Mouse (Mus musculus): Measurements from ENCODE around the gene Ddc. TPM values are rescaled to one million over a fixed set of nuclear protein-coding genes. Genes with fewer than 3 reads are reported as not detected.

The Ddc gene
- total and polyA plus RNA-seq, 3 experiments = 0.13 to 3.0 TPM; not detected in 1

DNA sequence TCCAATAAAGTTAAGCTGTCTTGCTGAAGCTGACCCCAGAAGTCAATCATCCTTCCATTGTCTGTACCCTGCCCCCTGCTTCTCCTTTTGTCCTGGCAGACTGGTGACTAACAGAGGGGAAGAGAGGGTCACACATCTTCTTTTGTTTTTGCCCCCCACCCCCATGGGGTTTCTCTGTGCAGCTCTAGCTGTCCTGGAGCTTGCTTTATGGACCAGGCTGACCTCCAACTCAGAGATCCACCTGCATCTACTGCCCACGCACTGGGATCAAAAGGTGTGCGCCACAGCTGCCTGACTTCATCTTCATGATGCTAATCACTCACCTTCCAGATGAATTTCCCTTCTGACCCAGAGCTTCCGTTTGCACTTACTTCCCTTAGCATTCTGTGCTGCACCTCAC, 26.0 kb upstream of the Ddc start:
- DNase-seq (ENCODE audit: low spot score) (no peak), ATAC-seq (ENCODE audit: extremely low read depth, insufficient number of reproducible peaks, low FRiP score, poor library complexity, severe bottlenecking) (no peak)
- H3K36me3 ChIP-seq (replicated peaks) = no peaks in the 10 kb centered on the region
- no peak overlapping the region for H3K4me3 ChIP-seq (ENCODE audit: low read depth, low read length)
- no peaks in the 10 kb centered on the region for H3K9me3 ChIP-seq (replicated peaks)
- no peak for TF ChIP-seq CTCF (IDR thresholded peaks at IDR 0.05; ENCODE audit: low read depth, low read length)
- TF ChIP-seq POLR2AphosphoS5 (IDR thresholded peaks at IDR 0.05; ENCODE audit: insufficient replicate concordance, low read depth, low read length) = no peak
- no peak for TF ChIP-seq TAL1 (conservative IDR thresholded peaks at IDR 0.05; ENCODE audit: low read depth, low read length)
- no peak for TF ChIP-seq GATA2 (IDR thresholded peaks at IDR 0.05; ENCODE audit: borderline replicate concordance, low read depth, low read length)
- TF ChIP-seq GATA1 (IDR thresholded peaks at IDR 0.05; ENCODE audit: borderline replicate concordance, low read length) = no peak
- peaks cover 56% of the 10 kb centered on the region for H3K27me3 ChIP-seq (ENCODE audit: insufficient read depth, low read length)
- peaks cover 25% of the 10 kb centered on the region for H3K4me1 ChIP-seq (ENCODE audit: insufficient read depth, low read depth, low read length)

DNA sequence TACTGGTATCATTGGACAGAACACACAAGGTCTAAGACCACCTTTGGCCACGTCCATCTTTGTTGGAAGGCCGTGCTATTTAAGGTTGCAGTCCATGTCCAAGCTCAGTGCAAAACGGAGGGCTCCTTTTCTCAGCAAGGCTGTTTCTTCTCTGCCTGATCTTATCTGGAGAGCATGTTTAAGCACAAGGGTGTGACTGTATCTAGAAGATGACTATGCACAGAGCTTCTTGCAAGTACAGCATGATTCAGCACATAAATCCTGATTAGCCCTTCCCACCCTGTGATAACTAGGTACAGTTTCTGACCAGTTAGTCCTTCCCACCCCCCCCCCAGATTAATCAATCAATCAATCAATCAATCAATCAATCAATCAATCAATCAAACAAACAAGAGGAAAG, 25.4 kb upstream of the Ddc start:
- Histone ChIP-seq H3K9me3 (replicated peaks) (no peaks in the 10 kb centered on the region), H3K4me1 (ENCODE audit: insufficient read depth, low read depth, low read length) (peaks cover 25% of the 10 kb centered on the region), H3K36me3 (replicated peaks) (no peaks in the 10 kb centered on the region), H3K4me3 (ENCODE audit: low read depth, low read length) (no peak overlapping the region), H3K27me3 (ENCODE audit: insufficient read depth, low read length) (peaks cover 50% of the 10 kb centered on the region)
- peak; percentile 84 for ATAC-seq (ENCODE audit: extremely low read depth, insufficient number of reproducible peaks, low FRiP score, poor library complexity, severe bottlenecking)
- no peak for TF ChIP-seq CTCF (IDR thresholded peaks at IDR 0.05; ENCODE audit: low read depth, low read length)
- TF ChIP-seq POLR2AphosphoS5 (IDR thresholded peaks at IDR 0.05; ENCODE audit: insufficient replicate concordance, low read depth, low read length) = no peak
- TF ChIP-seq GATA2 (IDR thresholded peaks at IDR 0.05; ENCODE audit: borderline replicate concordance, low read depth, low read length) = no peak
- no peak for TF ChIP-seq TAL1 (conservative IDR thresholded peaks at IDR 0.05; ENCODE audit: low read depth, low read length)
- TF ChIP-seq GATA1 (IDR thresholded peaks at IDR 0.05; ENCODE audit: borderline replicate concordance, low read length) = no peak
- peak; percentile 7 for DNase-seq (ENCODE audit: low spot score)

DNA sequence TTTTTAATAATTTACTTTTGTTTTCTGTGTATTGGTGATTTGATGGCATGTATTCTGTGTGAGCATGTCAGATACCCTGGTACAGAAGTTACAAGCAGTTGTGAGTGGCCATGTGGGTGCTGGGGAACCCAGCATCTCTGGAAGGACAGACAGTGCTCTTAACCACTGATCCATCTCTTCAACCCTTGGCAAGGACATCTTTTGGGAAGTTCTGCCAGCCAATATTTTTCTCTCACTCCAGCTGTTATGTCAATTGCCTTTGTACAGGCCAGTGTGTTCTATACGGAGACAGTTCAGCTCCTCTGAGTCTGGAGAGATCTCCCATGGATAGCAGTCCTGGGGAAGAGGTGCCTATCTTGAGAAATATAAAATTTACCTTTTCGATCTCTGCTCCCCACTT, 24.2 kb upstream of the Ddc start:
- DNase-seq (ENCODE audit: low spot score) = no peak
- H3K4me1 ChIP-seq (ENCODE audit: insufficient read depth, low read depth, low read length) = peaks cover 25% of the 10 kb centered on the region
- no peak overlapping the region for H3K4me3 ChIP-seq (ENCODE audit: low read depth, low read length)
- no peaks in the 10 kb centered on the region for H3K36me3 ChIP-seq (replicated peaks)
- H3K27me3 ChIP-seq (ENCODE audit: insufficient read depth, low read length) = peaks cover 41% of the 10 kb centered on the region
- no peaks in the 10 kb centered on the region for H3K9me3 ChIP-seq (replicated peaks)
- ATAC-seq (ENCODE audit: extremely low read depth, insufficient number of reproducible peaks, low FRiP score, poor library complexity, severe bottlenecking) = no peak
- TF ChIP-seq GATA1 (IDR thresholded peaks at IDR 0.05; ENCODE audit: borderline replicate concordance, low read length) (no peak), CTCF (IDR thresholded peaks at IDR 0.05; ENCODE audit: low read depth, low read length) (no peak)

DNA sequence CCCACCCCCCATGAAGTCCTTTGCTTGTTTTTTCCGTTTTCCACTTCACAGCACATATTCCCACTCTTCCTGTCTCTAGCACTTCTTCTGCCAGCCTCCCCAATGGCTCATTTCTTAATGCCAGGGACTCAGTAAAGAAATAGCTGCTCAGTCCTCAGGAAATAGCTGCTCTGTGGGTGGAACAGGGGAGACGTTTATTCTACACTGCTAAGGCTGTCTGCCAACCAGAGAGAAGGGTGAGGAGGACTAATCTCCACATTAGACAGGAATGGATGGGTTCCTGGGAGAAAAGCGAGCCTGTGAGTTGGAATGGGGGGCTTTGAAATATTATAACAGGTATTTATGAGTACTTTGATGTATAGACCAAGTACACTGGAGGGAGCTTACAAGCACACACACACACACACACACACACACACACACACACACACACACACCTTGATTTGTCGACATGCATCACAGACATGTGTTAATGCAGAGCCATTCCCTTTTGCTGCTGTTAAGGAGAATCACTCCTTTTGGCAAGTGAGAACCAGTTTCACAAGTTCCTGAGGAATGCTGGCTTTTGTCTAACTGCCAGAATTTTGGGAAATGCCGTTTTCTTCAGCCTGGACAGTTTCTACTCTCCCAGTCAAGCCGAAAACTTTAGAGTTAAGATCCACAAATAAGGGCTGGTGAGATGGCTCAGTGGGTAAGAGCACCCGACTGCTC, 9.9 kb upstream of the Ddc start:
- no peaks in the 10 kb centered on the region for H3K9me3 ChIP-seq (replicated peaks)
- peaks cover 40% of the 10 kb centered on the region for H3K27me3 ChIP-seq (ENCODE audit: insufficient read depth, low read length)
- TF ChIP-seq TAL1 (conservative IDR thresholded peaks at IDR 0.05; ENCODE audit: low read depth, low read length) = no peak
- DNase-seq (ENCODE audit: low spot score) (no peak), ATAC-seq (ENCODE audit: extremely low read depth, insufficient number of reproducible peaks, low FRiP score, poor library complexity, severe bottlenecking) (no peak)
- H3K4me1 ChIP-seq (ENCODE audit: insufficient read depth, low read depth, low read length) = no peaks in the 10 kb centered on the region
- H3K4me3 ChIP-seq (ENCODE audit: low read depth, low read length) = no peak overlapping the region
- no peaks in the 10 kb centered on the region for H3K36me3 ChIP-seq (replicated peaks)

DNA sequence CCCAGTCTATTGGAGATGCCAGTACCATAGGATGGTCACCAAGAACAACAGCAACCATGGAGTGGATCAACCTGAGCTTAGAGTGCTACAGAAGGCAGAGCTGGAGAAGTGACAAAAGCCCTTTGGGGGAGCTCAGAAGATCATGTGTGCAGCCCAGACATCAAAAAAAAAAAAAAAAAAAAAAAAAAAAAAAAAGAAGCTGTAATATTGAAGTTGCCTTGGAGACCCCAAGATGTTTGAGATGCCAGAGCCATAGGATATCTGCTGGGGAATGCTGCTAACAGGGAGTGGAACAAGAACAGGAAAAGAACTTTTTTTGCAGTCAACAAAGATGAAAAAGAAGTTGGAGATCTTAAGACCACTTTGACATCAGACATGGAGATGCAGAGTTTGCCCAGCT, 7.6 kb upstream of the Ddc start:
- DNase-seq (ENCODE audit: low spot score) (no peak), ATAC-seq (ENCODE audit: extremely low read depth, insufficient number of reproducible peaks, low FRiP score, poor library complexity, severe bottlenecking) (no peak)
- Histone ChIP-seq H3K36me3 (replicated peaks) (no peaks in the 10 kb centered on the region), H3K4me1 (ENCODE audit: insufficient read depth, low read depth, low read length) (no peaks in the 10 kb centered on the region), H3K4me3 (ENCODE audit: low read depth, low read length) (no peak overlapping the region), H3K27me3 (ENCODE audit: insufficient read depth, low read length) (peaks cover 49% of the 10 kb centered on the region), H3K9me3 (replicated peaks) (no peaks in the 10 kb centered on the region)
- TF ChIP-seq GATA1 (IDR thresholded peaks at IDR 0.05; ENCODE audit: borderline replicate concordance, low read length) (no peak), GATA2 (IDR thresholded peaks at IDR 0.05; ENCODE audit: borderline replicate concordance, low read depth, low read length) (no peak), CTCF (IDR thresholded peaks at IDR 0.05; ENCODE audit: low read depth, low read length) (no peak), POLR2AphosphoS5 (IDR thresholded peaks at IDR 0.05; ENCODE audit: insufficient replicate concordance, low read depth, low read length) (no peak), TAL1 (conservative IDR thresholded peaks at IDR 0.05; ENCODE audit: low read depth, low read length) (no peak)

DNA sequence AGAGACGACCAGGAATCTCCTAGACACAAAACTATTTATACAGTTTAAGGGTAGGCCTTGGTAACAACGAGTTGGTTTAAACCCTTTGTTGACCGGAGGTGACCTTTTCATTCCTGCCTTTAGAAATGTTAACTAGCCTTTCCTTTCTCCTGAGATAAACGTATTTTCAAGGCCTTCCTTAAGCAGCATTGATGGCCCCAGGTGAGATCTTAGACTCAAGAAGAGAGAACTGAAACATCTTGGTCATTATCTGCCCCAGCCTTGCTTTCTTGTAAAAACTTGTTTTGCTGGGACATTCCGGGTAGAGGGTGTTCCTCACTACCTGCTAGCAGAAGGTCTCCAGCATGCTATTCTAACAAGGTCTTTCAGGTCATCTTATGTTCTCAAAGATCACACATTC, 7.1 kb upstream of the Ddc start:
- H3K4me3 ChIP-seq (ENCODE audit: low read depth, low read length) = no peak overlapping the region
- DNase-seq (ENCODE audit: low spot score) (no peak), ATAC-seq (ENCODE audit: extremely low read depth, insufficient number of reproducible peaks, low FRiP score, poor library complexity, severe bottlenecking) (no peak)
- H3K36me3 ChIP-seq (replicated peaks) = no peaks in the 10 kb centered on the region
- TF ChIP-seq GATA1 (IDR thresholded peaks at IDR 0.05; ENCODE audit: borderline replicate concordance, low read length) (no peak), GATA2 (IDR thresholded peaks at IDR 0.05; ENCODE audit: borderline replicate concordance, low read depth, low read length) (no peak), TAL1 (conservative IDR thresholded peaks at IDR 0.05; ENCODE audit: low read depth, low read length) (no peak), CTCF (IDR thresholded peaks at IDR 0.05; ENCODE audit: low read depth, low read length) (no peak), POLR2AphosphoS5 (IDR thresholded peaks at IDR 0.05; ENCODE audit: insufficient replicate concordance, low read depth, low read length) (no peak)
- H3K27me3 ChIP-seq (ENCODE audit: insufficient read depth, low read length) = peaks cover 52% of the 10 kb centered on the region
- no peaks in the 10 kb centered on the region for H3K9me3 ChIP-seq (replicated peaks)
- no peaks in the 10 kb centered on the region for H3K4me1 ChIP-seq (ENCODE audit: insufficient read depth, low read depth, low read length)

DNA sequence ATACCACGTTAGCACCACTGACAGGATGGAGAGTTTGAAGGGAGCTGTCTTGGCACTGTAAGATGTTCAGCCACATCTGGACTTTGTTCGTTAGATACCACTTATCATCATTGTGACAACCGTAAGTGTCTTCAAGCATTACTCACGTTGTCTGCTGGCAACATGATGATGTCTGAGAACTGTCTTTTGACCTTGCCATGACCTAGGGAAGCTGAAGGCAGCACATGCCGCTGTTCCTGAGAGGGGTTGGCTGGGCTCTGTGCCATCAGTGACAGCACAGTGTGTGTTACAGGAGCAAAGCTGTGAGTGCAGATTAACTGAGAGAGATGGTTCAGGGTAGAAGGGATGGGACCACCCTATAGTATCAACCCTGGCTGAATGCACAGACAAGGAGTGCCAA, 3.6 kb upstream of the Ddc start:
- Histone ChIP-seq H3K27me3 (ENCODE audit: insufficient read depth, low read length) (peaks cover 53% of the 10 kb centered on the region), H3K4me1 (ENCODE audit: insufficient read depth, low read depth, low read length) (no peaks in the 10 kb centered on the region), H3K36me3 (replicated peaks) (no peaks in the 10 kb centered on the region), H3K4me3 (ENCODE audit: low read depth, low read length) (no peak overlapping the region), H3K9me3 (replicated peaks) (no peaks in the 10 kb centered on the region)
- TF ChIP-seq POLR2AphosphoS5 (IDR thresholded peaks at IDR 0.05; ENCODE audit: insufficient replicate concordance, low read depth, low read length) (no peak), CTCF (IDR thresholded peaks at IDR 0.05; ENCODE audit: low read depth, low read length) (no peak), TAL1 (conservative IDR thresholded peaks at IDR 0.05; ENCODE audit: low read depth, low read length) (no peak), GATA2 (IDR thresholded peaks at IDR 0.05; ENCODE audit: borderline replicate concordance, low read depth, low read length) (no peak), GATA1 (IDR thresholded peaks at IDR 0.05; ENCODE audit: borderline replicate concordance, low read length) (no peak)
- ATAC-seq (ENCODE audit: extremely low read depth, insufficient number of reproducible peaks, low FRiP score, poor library complexity, severe bottlenecking) (no peak), DNase-seq (ENCODE audit: low spot score) (no peak)
